ENCODE assay signal across 28 mouse cellular contexts in the genomic region with DNA sequence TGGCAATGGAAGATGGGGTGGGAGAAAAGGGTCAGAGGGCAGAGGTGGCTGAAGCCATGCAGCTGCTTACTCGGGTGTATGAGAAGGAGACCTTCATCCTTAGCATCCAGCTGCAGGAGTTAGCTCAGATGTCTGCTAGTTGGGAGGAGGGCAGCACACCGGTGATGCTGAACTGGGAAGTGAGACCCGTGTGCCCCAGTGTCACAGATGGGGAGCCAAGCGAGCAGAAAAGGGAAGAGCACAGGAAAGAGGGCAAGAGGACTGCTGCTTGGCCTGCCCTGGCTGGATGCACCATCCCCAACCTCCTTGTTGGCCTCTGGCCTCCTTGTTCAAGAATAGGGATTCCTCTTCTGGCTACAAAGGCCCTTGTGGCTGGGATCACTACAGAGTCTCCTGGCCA. TPM values are rescaled to one million over a fixed set of nuclear protein-coding genes. Genes with fewer than 3 reads are reported as not detected.
"Had no signal": no experiment of that assay in that cellular context is flagged by ENCODE, and none has a peak within 500 bp of the region (broad histone marks: within the 10 kb centered on the region; RNA-seq: fewer than 3 reads in every experiment).

No protein-coding gene starts in this region.

- H3K27ac ChIP-seq: limb, embryonic 10.5 days; limb, embryonic 13.5 days; liver, embryonic 12.5 days; liver, embryonic 15.5 days; lung, embryonic 15.5 days; midbrain, embryonic 12.5 days; midbrain, embryonic 15.5 days; neural tube, embryonic 12.5 days; neural tube, embryonic 15.5 days; stomach, postnatal 0 days had no signal

- H3K4me2 ChIP-seq: limb, embryonic 13.5 days; liver, embryonic 12.5 days; liver, embryonic 15.5 days; lung, embryonic 15.5 days; midbrain, embryonic 12.5 days; midbrain, embryonic 15.5 days; neural tube, embryonic 12.5 days; neural tube, embryonic 15.5 days had no signal

- DNase-seq: kidney, adult 18-20 months; kidney, postnatal 36 days; layer of hippocampus, postnatal 36 days; liver; lung, adult 18-20 months; lung, postnatal 10 days; lung, postnatal 36 days; right cerebral cortex, adult 18-20 months; right cerebral cortex, postnatal 14 days; right cerebral cortex, postnatal 4 days; thymus, adult 2 months; thymus, postnatal 14 days; thymus, postnatal 4 days had no signal

- ATAC-seq: inflammation-experienced regulatory T-cells, adult 6 months; intestine, embryonic 16.5 days; liver, embryonic 12.5 days; midbrain, embryonic 15.5 days had no signal

- H3K4me3 ChIP-seq: limb, embryonic 10.5 days; limb, embryonic 13.5 days; liver, embryonic 12.5 days; liver, embryonic 15.5 days; lung, embryonic 15.5 days; midbrain, embryonic 12.5 days; midbrain, embryonic 15.5 days; neural tube, embryonic 12.5 days; neural tube, embryonic 15.5 days had no signal

- H3K9me3 ChIP-seq: limb, embryonic 10.5 days; limb, embryonic 13.5 days; liver, embryonic 12.5 days; liver, embryonic 15.5 days; lung, embryonic 15.5 days; midbrain, embryonic 12.5 days; midbrain, embryonic 15.5 days; neural tube, embryonic 12.5 days; neural tube, embryonic 15.5 days had no signal

- H3K9ac ChIP-seq: liver, embryonic 12.5 days; liver, embryonic 15.5 days; lung, embryonic 15.5 days; midbrain, embryonic 12.5 days; midbrain, embryonic 15.5 days; neural tube, embryonic 12.5 days; neural tube, embryonic 15.5 days had no signal

- H3K4me1 ChIP-seq: limb, embryonic 10.5 days; limb, embryonic 13.5 days; liver, embryonic 12.5 days; liver, embryonic 15.5 days; lung, embryonic 15.5 days; midbrain, embryonic 15.5 days; neural tube, embryonic 12.5 days; neural tube, embryonic 15.5 days had no signal

- H3K36me3 ChIP-seq: limb, embryonic 10.5 days; liver, embryonic 12.5 days; liver, embryonic 15.5 days; lung, embryonic 15.5 days; midbrain, embryonic 12.5 days; midbrain, embryonic 15.5 days; neural tube, embryonic 15.5 days had no signal

- H3K27me3 ChIP-seq: limb, embryonic 13.5 days; liver, embryonic 12.5 days; liver, embryonic 15.5 days; lung, embryonic 15.5 days; midbrain, embryonic 15.5 days; neural tube, embryonic 12.5 days; neural tube, embryonic 15.5 days had no signal

RNA-seq across cellular contexts. Expression of a gene that starts 6.6 kb away (rescaled TPM):
- polyA plus RNA-seq: inflammation-experienced regulatory T-cells, adult 6 months had no signal

RNA-seq across cellular contexts. Expression of a gene that starts 9.1 kb away (rescaled TPM):
- total RNA-seq: layer of hippocampus, adult 8-10 months; layer of hippocampus, postnatal 10 days; layer of hippocampus, postnatal 36 days; left cerebral cortex, postnatal 25 days had no signal
- polyA plus RNA-seq: inflammation-experienced regulatory T-cells, adult 6 months had no signal

RNA-seq across cellular contexts. Expression of a gene that starts 22.4 kb away (rescaled TPM):
- total RNA-seq: layer of hippocampus, postnatal 10 days; layer of hippocampus, postnatal 36 days; left cerebral cortex, postnatal 25 days had no signal
- polyA plus RNA-seq: inflammation-experienced regulatory T-cells, adult 6 months; limb, embryonic 10.5 days; midbrain, embryonic 12.5 days; neural tube, embryonic 15.5 days had no signal
